Mouse (Mus musculus): ENCODE data around the gene Zc3h6. TPM values are rescaled to one million over a fixed set of nuclear protein-coding genes. Genes with fewer than 3 reads are reported as not detected.

The Zc3h6 gene
- 1.7 and 1.9 TPM in 2 replicates for polyA plus RNA-seq (2016; fragmentation: Nextera tagmentation; extraction: Ambion mirVana)

GRCm38 (mm10) chr2:128966641-128967580 is at the start of gene Zc3h6:
Gene Zc3h6, plus strand, starts transcription at chr2:128967402.
- H3K27me3 ChIP-seq (ENCODE audit: poor library complexity, severe bottlenecking): no peaks in the 10 kb centered on the region
- H3K4me3 ChIP-seq: peak within 1 kb of the TSS; percentile 88
- peak; percentile 99 for DNase-seq (ENCODE audit: extremely low spot score, low spot score)
- H3K9me3 ChIP-seq: no peaks in the 10 kb centered on the region
- peaks cover 30% of the 10 kb centered on the region for H3K4me1 ChIP-seq
- WGBS: 1% methylated on average over 65 of the region's 65 CpGs
- H3K27ac ChIP-seq: peak within 1 kb of the TSS; percentile 100
- H3K36me3 ChIP-seq (replicated peaks): no peaks in the 10 kb centered on the region

GRCm38 (mm10) chr2:128924799-128925198 is 42.4 kb upstream of the Zc3h6 start:
- no peaks in the 10 kb centered on the region for H3K27me3 ChIP-seq (ENCODE audit: poor library complexity, severe bottlenecking)
- H3K9me3 ChIP-seq: no peaks in the 10 kb centered on the region
- DNase-seq (ENCODE audit: extremely low spot score, low spot score): no peak
- H3K36me3 ChIP-seq (replicated peaks): peaks cover 39% of the 10 kb centered on the region
- no peaks in the 10 kb centered on the region for H3K4me1 ChIP-seq
- H3K4me3 ChIP-seq: no peak overlapping the region
- WGBS: 88% methylated on average over 4 of the region's 4 CpGs
- no peak overlapping the region for H3K27ac ChIP-seq

- Histone ChIP-seq H3K27me3 (ENCODE audit: poor library complexity, severe bottlenecking) (no peaks in the 10 kb centered on the region), H3K4me1 (no peaks in the 10 kb centered on the region), H3K36me3 (replicated peaks) (peaks cover 66% of the 10 kb centered on the region), H3K4me3 (no peak overlapping the region), H3K9me3 (no peaks in the 10 kb centered on the region), H3K27ac (no peak overlapping the region)
- no peak for DNase-seq (ENCODE audit: extremely low spot score, low spot score)
- 100% methylated on average over 3 of the region's 3 CpGs for WGBS
Measured at GRCm38 (mm10) chr2:128928446-128928845, 38.8 kb upstream of the Zc3h6 start.

- Histone ChIP-seq H3K27ac (no peak overlapping the region), H3K9me3 (no peaks in the 10 kb centered on the region), H3K4me3 (no peak overlapping the region), H3K4me1 (no peaks in the 10 kb centered on the region), H3K27me3 (ENCODE audit: poor library complexity, severe bottlenecking) (no peaks in the 10 kb centered on the region), H3K36me3 (replicated peaks) (peaks cover 74% of the 10 kb centered on the region)
- no peak for DNase-seq (ENCODE audit: extremely low spot score, low spot score)
Measured at GRCm38 (mm10) chr2:128930704-128931103, 36.5 kb upstream of the Zc3h6 start.

GRCm38 (mm10) chr2:128936256-128936655 is 30.9 kb upstream of the Zc3h6 start:
- Histone ChIP-seq H3K27ac (no peak overlapping the region), H3K27me3 (ENCODE audit: poor library complexity, severe bottlenecking) (no peaks in the 10 kb centered on the region), H3K9me3 (no peaks in the 10 kb centered on the region), H3K36me3 (replicated peaks) (peaks cover 53% of the 10 kb centered on the region), H3K4me3 (no peak overlapping the region), H3K4me1 (no peaks in the 10 kb centered on the region)
- 95% methylated on average over 3 of the region's 3 CpGs for WGBS
- no peak for DNase-seq (ENCODE audit: extremely low spot score, low spot score)

- H3K4me3 ChIP-seq: peak within 1 kb of the TSS; percentile 83
- no peaks in the 10 kb centered on the region for H3K27me3 ChIP-seq (ENCODE audit: poor library complexity, severe bottlenecking)
- H3K27ac ChIP-seq: peak within 1 kb of the TSS; percentile 93
- no peaks in the 10 kb centered on the region for H3K9me3 ChIP-seq
- peaks cover 9% of the 10 kb centered on the region; the same call in 1 of the 2 replicates for H3K36me3 ChIP-seq (replicated peaks)
- WGBS: 2% methylated on average over 65 of the region's 65 CpGs
- DNase-seq (ENCODE audit: extremely low spot score, low spot score): peak; percentile 95
- H3K4me1 ChIP-seq: peaks cover 12% of the 10 kb centered on the region
Measured at GRCm38 (mm10) chr2:128943538-128944528, 23.4 kb upstream of the Zc3h6 start, which contains the start of gene Zc3h8. Gene Zc3h8, minus strand, starts transcription at chr2:128944077.

- no peak overlapping the region for H3K4me3 ChIP-seq
- WGBS: 34% methylated on average over 6 of the region's 6 CpGs
- no peak overlapping the region for H3K27ac ChIP-seq
- H3K27me3 ChIP-seq (ENCODE audit: poor library complexity, severe bottlenecking): no peaks in the 10 kb centered on the region
- H3K4me1 ChIP-seq: peaks cover 6% of the 10 kb centered on the region
- no peaks in the 10 kb centered on the region for H3K9me3 ChIP-seq
- no peaks in the 10 kb centered on the region for H3K36me3 ChIP-seq (replicated peaks)
- peak; percentile 17 for DNase-seq (ENCODE audit: extremely low spot score, low spot score)
Measured at GRCm38 (mm10) chr2:128947962-128948588, 19.1 kb upstream of the Zc3h6 start.

- DNase-seq (ENCODE audit: extremely low spot score, low spot score): no peak
- Histone ChIP-seq H3K27ac (no peak overlapping the region), H3K36me3 (replicated peaks) (no peaks in the 10 kb centered on the region), H3K27me3 (ENCODE audit: poor library complexity, severe bottlenecking) (no peaks in the 10 kb centered on the region), H3K9me3 (no peaks in the 10 kb centered on the region), H3K4me1 (no peaks in the 10 kb centered on the region), H3K4me3 (no peak overlapping the region)
Measured at GRCm38 (mm10) chr2:128954186-128954585, 13.0 kb upstream of the Zc3h6 start.

GRCm38 (mm10) chr2:128965505-128966105 is 1.6 kb upstream of the Zc3h6 start:
- Histone ChIP-seq H3K9me3 (no peaks in the 10 kb centered on the region), H3K36me3 (replicated peaks) (no peaks in the 10 kb centered on the region), H3K4me1 (peaks cover 30% of the 10 kb centered on the region), H3K27me3 (ENCODE audit: poor library complexity, severe bottlenecking) (no peaks in the 10 kb centered on the region), H3K4me3 (peak overlapping the region; percentile 88), H3K27ac (peak overlapping the region; percentile 100)
- 46% methylated on average over 5 of the region's 5 CpGs for WGBS
- DNase-seq (ENCODE audit: extremely low spot score, low spot score): peak; percentile 22

GRCm38 (mm10) chr2:128966236-128966635 is 966 bp upstream of the Zc3h6 start:
- Histone ChIP-seq H3K36me3 (replicated peaks) (no peaks in the 10 kb centered on the region), H3K4me1 (peaks cover 30% of the 10 kb centered on the region), H3K27me3 (ENCODE audit: poor library complexity, severe bottlenecking) (no peaks in the 10 kb centered on the region), H3K27ac (peak overlapping the region; percentile 100), H3K9me3 (no peaks in the 10 kb centered on the region), H3K4me3 (peak overlapping the region; percentile 88)
- 21% methylated on average over 6 of the region's 6 CpGs for WGBS
- no peak for DNase-seq (ENCODE audit: extremely low spot score, low spot score)

GRCm38 (mm10) chr2:128967661-128968441 is 649 bp downstream of the Zc3h6 start, which contains the start of gene Gm10762:
Gene Gm10762, minus strand, starts transcription at chr2:128967725.
- under 1% methylated on average over 80 of the region's 80 CpGs for WGBS

More at GRCm38 (mm10) chr2:128967661-128968441, 649 bp downstream of the Zc3h6 start, which contains the start of gene Gm10762:
- H3K27ac ChIP-seq: peak within 1 kb of the TSS; percentile 100
- H3K27me3 ChIP-seq (ENCODE audit: poor library complexity, severe bottlenecking): no peaks in the 10 kb centered on the region
- H3K36me3 ChIP-seq (replicated peaks): no peaks in the 10 kb centered on the region
- H3K4me1 ChIP-seq: peaks cover 30% of the 10 kb centered on the region
- H3K4me3 ChIP-seq: peak within 1 kb of the TSS; percentile 88
- DNase-seq (ENCODE audit: extremely low spot score, low spot score): peak; percentile 87
- no peaks in the 10 kb centered on the region for H3K9me3 ChIP-seq
